Mouse (Mus musculus) heart, postnatal 0 days (tissue): ENCODE measurements around the gene Rasgrp1.

Source experiments
- CTCF ChIP-seq: IDR thresholded peaks from 2 replicates; pipeline ENCODE4 v1.5.1; 2016; ENCODE audit warnings: antibody characterized with exemption, control low read depth, low read depth
- EP300 ChIP-seq: IDR thresholded peaks from 2 replicates; pipeline ENCODE4 v1.6.1; 2016; ENCODE audit warnings: antibody characterized with exemption, low read depth

- TF ChIP-seq CTCF (no peak), EP300 (no peak)
Observed at GRCm38 (mm10) chr2:117312441-117312895, 30.3 kb downstream of the Rasgrp1 start.
